Mouse (Mus musculus): ENCODE results near the gene Trabd2b.

GRCm38 (mm10) chr4:114511649-114512048, 105.1 kb downstream of the Trabd2b start:
- TF ChIP-seq CTCF (IDR thresholded peaks at IDR 0.05; ENCODE audit: borderline replicate concordance, extremely low read depth, insufficient read depth, insufficient read length), result no peak
- TF ChIP-seq POLR2A (IDR thresholded peaks at IDR 0.05; ENCODE audit: borderline replicate concordance, extremely low read depth, insufficient read depth, insufficient read length, poor library complexity, severe bottlenecking), result no peak
